Mouse (Mus musculus) splenic B cell, adult 2 months (primary cell): ENCODE data around the gene Git1.

Experiments used
- DNase-seq: peaks from one replicate; pipeline ENCODE4 v3.0.0-alpha.2; 2011; ENCODE audit warnings: low read depth, low spot score
- H3K27me3 ChIP-seq: 2 replicates; pipeline ENCODE4 v1.6.1; 2012; ENCODE audit warnings: mild to moderate bottlenecking, low read length, moderate library complexity, mixed read lengths; ENCODE audit not compliant: control insufficient read depth, poor library complexity, insufficient read depth, severe bottlenecking
- H3K36me3 ChIP-seq: 2 replicates; pipeline ENCODE4 v1.6.1; 2012; ENCODE audit warnings: mild to moderate bottlenecking, low read length, moderate library complexity, mixed read lengths; ENCODE audit not compliant: control insufficient read depth, poor library complexity, insufficient read depth, severe bottlenecking

The Git1 gene

DNA sequence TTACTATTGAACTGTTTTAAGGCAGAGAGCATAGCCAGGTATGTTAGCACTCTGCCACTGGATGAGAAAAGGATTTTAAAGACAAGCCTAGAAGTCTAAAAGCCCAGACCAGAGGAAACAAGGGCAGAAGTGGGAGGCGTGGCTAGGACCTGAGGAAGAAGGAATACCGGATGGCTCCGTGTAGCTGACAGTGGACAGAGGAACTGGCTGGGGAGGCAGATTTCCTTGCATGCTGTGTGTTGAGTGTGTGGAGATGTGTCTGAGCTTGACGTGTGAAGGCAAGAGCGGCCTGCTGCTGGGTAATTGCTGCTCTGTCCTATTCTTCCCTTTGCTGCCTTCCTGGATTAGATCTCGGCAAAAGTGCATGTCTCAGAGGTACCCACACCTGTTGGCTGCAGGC is 9.1 kb downstream of the Git1 start:
- H3K36me3 ChIP-seq = peaks cover 2% of the 10 kb centered on the region
- DNase-seq = no peak
- no peaks in the 10 kb centered on the region for H3K27me3 ChIP-seq

DNA sequence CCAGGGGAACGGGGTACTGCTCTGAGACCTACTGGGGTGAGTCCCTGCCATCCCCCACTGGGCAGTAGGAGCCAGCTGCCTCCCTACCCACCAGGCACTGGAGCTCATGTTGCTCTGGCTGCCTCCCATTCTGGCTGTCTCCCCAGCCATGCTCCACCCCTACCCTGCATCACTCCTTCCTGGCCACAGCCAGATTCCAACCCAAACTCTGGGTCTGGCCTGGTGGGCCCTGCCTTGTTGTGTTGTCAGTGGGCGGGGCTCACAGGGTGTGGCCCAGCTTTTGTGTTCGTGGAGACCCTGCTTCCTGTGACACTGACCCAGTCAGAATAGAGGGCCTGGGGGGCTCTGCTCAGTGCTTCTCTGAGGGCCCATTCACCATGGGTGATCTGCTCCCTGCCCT is 10.1 kb downstream of the Git1 start:
- no peaks in the 10 kb centered on the region for H3K27me3 ChIP-seq
- DNase-seq = no peak
- peaks cover 2% of the 10 kb centered on the region for H3K36me3 ChIP-seq

DNA sequence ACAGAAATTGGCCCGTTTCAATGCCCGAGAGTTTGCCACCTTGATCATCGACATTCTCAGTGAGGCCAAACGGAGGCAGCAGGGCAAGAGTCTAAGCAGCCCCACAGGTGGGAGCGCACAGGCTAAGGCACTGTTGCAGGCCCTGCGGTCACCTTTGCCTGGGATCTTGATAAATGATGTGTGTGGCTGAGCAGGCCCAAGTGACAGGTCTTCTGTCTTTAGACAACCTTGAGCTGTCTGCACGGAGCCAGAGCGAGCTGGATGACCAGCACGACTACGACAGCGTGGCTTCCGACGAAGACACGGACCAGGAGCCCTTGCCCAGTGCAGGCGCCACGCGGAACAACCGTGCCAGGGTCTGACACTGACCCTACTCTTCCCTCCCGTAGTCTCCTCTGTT is 11.0 kb downstream of the Git1 start:
- DNase-seq = no peak
- Histone ChIP-seq H3K27me3 (no peaks in the 10 kb centered on the region), H3K36me3 (peaks cover 2% of the 10 kb centered on the region)

DNA sequence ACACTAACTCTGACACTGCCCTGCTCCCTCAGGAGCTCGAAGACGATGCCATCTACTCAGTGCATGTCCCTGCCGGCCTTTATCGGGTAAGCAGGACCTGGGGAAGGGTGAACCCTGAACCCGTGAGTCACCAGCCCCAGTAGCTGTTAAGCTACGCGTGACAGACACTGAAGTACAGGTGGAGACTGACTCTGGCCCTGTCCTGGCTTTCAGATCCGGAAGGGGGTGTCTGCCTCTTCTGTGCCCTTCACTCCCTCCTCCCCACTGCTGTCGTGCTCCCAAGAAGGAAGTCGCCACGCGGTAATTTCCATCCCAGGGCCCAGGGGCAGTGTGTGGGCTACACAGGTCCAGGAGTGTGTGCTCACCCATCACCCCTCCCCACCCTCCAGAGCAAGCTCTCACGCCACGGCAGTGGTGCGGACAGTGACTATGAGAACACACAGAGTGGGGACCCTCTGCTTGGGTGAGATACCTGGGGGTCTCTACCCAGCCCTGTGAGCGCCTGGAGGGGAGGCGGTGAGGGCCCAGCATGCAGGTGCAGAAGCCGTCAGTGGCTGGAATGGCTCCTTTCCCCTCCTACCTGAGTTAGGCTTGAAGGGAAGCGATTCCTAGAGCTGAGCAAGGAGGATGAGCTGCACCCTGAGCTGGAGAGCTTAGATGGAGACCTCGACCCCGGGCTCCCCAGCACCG is 12.1 kb downstream of the Git1 start:
- peaks cover 2% of the 10 kb centered on the region for H3K36me3 ChIP-seq
- no peak for DNase-seq
- H3K27me3 ChIP-seq = no peaks in the 10 kb centered on the region

DNA sequence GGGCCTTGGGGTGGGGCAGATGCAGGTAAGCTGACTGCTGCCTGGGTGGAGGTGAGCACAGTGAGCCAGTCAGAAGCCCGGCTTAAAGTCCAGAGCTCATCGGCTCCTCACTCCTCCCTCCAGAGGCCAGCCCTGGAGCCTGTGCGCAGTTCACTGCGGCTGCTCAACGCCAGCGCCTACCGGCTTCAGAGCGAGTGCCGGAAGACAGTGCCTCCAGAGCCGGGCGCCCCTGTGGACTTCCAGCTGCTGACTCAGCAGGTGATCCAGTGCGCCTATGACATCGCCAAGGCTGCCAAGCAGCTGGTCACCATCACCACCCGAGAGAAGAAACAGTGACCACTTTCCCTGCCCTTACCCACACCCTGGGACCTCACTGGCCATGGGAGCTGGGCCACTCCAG is 12.9 kb downstream of the Git1 start:
- H3K36me3 ChIP-seq = peaks cover 2% of the 10 kb centered on the region
- no peaks in the 10 kb centered on the region for H3K27me3 ChIP-seq

DNA sequence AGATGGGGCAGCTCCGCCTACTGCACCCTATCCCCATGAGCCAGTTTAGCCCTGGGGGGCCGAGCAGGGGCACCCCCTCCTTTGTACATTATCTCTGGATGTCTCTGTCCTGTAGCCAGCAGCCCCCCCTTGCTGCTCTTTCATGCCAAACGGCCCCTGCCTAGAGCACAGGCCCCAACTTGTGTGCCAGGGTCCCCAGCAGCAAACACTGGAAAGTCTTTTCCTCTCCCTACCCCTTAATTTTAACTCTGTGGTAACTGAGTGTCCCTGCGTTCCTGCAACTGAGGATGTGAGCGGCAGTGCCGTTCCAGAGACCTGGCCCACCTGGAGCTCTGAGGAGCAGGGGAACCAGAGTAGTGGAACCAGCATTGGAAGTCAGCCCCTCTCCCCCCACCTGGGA is 13.6 kb downstream of the Git1 start:
- Histone ChIP-seq H3K27me3 (no peaks in the 10 kb centered on the region), H3K36me3 (peaks cover 2% of the 10 kb centered on the region)
- no peak for DNase-seq

More for the DNA sequence above, 12.9 kb downstream of the Git1 start:
- DNase-seq = no peak

DNA sequence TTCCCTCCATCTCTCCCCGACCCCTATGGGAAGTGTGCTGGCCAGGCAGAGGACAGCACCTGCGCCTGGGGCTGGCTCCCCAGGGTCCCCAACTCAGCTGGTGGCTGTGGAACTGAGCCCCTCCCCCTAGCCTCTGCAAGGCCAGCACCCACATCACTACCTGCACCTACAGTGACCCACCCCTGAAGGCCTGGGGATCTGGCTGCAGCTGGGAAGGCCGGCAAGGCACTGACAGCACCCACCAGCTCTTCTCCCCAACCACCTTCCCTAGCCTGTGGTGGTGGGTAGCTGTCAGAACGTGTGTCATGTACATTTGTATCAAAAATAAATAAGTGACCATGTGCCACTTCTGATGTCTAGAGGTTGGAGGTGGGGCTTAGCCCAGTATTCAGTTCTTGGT is 14.1 kb downstream of the Git1 start:
- DNase-seq = no peak
- H3K27me3 ChIP-seq = no peaks in the 10 kb centered on the region

DNA sequence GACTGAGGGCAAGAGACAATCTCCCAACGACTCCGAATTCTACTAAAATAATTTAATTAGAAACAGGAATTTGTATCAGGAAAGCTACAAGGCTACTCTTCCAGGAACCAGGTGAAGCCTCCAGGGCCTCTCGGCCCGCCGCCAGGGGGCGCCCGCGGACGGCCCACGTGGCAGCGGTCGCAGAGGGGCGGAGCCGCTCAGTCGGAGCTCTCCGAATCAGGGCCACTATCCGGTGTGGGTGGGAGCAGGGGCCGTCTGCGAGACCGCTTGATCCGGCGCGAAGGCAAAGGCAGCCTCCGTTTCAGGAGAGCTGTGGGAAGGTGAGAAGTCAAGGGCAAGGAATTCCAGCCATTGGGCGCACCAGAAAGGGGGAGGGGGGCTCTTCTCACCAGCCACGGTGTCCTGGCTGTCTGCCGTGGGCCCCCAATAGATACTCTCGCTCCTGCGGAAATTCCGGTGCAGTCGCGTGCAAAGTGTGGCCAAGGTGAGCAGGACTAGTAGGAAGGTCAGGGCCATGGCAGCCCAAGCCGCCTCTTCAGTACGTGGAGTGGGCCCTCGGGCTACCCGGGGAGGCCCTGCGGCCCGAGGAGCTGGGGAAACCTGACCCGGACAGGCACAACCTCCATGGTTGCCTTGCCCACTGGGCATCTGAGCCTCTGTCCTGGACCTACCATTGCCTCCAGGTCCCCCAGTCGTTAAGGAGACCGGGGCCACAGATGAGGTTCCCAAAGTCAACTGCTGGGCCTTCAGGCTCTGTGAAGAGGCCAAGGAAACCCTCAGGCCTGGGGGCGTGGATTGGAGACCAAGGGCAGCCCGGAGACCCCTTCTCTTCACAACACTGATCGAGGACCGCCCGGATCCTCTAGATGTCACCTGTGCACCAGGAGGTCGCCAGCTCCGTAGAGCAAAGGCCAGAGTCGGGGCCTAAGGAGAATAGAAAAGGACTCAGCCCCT is 15.0 kb downstream of the Git1 start:
- Histone ChIP-seq H3K36me3 (peaks cover 2% of the 10 kb centered on the region), H3K27me3 (no peaks in the 10 kb centered on the region)
- peak; percentile 89 for DNase-seq

More for the DNA sequence above, 14.1 kb downstream of the Git1 start:
- H3K36me3 ChIP-seq = peaks cover 2% of the 10 kb centered on the region

DNA sequence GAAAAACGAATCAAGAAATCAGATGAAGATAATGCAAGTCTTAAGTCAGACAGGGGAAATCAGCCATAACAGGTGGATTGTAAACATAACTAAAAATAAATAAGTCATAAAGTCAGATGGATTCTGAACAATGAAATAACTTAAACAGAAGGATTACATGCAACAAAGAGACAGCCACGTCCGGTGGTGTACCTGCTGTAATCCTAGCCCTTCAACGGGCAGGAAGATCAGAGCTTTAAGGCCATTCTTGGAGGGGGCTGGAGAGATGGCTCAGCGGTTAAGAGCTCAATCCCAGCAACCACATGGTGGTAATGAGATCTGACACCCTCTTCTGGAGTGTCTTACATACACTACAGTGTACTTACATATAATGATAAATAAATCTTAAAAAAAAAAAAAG is 18.0 kb downstream of the Git1 start:
- no peaks in the 10 kb centered on the region for H3K27me3 ChIP-seq
- H3K36me3 ChIP-seq = no peaks in the 10 kb centered on the region; the same call in none of the 2 replicates
- no peak for DNase-seq

DNA sequence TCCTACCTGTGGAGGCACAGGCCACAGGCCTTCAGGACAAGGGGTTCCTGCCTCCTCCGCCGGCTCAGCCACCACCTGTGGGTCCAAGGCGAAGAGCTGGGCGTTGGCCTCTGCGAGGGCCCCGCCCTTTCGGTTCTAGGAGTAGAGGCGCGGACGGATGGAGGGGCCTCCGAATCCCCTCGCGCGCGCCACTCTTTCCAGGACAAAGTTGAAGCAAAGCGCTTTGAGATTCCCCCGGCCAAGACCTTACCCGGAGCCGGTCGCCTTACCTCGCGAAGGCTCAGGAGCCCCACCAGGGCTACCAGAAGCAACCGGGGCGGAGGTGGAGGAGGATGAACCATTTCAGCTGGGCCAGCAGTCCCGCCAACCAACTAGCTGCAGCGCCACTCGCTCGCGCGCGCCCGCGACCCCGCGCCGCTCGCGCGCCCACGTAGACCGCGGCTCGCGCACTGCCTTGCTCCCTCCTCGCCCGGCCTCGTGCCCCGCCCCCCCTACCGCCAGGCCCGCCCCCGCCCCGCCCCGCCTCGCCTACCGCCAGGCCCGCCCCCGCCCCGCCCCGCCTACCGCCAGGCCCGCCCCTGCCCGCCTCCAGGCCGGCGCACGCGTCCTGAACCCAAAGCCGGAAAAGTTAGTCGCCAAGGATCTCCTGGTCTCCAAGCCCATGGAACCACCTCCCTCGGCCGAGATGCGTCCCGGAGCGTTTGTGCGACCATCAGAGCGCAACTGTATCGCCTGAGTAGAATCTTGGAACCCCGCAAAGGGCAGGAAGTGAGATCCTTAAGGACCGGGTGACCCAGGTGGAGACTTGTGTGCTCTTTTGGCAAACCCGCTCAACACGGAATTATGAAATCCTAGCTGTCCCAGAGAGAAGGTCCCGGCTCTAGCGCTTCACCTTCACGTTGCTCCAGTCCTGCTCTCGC is 19.8 kb downstream of the Git1 start:
- Histone ChIP-seq H3K27me3 (no peaks in the 10 kb centered on the region), H3K36me3 (no peaks in the 10 kb centered on the region)
- peak; percentile 91 for DNase-seq

DNA sequence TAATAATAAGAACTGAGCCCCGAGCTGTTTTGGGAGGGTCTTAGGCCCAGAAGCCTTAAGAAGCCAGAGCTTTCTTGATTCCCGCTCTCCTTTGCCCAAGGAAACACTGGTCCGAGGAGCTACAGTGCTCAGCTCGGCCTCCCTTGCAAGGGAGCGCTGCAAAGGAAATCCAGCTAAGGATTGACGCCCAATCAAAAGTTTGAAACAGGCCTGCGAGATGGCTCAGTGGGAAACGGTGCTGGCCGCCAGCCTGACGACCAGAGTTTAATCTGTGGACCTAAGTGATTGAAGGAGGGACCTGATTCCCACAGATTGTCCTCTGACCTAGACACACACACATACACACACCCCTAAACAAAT is 20.4 kb downstream of the Git1 start:
- no peaks in the 10 kb centered on the region for H3K36me3 ChIP-seq
- no peaks in the 10 kb centered on the region for H3K27me3 ChIP-seq
- no peak for DNase-seq

DNA sequence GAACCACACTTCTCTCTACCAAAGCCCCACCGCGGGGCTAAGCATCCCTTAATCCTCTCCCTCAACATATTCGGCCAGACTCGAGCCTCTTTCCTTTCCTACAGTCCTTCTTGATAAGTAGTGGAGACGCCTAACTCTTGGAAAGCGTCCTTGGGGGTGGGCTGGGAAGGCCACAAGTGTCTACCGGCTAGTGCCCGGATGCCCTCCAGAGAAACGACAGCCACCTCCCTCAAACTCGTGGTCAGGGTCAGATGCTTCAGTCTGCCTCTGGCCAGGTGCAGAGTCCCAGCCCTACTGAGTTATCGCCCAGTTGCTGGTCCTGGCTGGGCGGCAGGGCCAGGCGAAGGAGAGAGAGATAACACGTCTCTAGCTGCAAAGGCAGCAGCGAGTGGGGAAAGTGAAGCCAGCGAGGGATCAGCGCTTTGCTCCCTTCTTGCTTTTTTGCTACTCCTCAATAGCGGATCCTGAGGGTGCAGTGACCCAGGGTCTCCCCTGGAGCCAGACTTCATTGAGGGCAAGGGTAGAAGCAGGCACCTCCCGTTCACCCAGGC is 21.0 kb downstream of the Git1 start:
- H3K27me3 ChIP-seq = no peaks in the 10 kb centered on the region
- peak; percentile 31 for DNase-seq

DNA sequence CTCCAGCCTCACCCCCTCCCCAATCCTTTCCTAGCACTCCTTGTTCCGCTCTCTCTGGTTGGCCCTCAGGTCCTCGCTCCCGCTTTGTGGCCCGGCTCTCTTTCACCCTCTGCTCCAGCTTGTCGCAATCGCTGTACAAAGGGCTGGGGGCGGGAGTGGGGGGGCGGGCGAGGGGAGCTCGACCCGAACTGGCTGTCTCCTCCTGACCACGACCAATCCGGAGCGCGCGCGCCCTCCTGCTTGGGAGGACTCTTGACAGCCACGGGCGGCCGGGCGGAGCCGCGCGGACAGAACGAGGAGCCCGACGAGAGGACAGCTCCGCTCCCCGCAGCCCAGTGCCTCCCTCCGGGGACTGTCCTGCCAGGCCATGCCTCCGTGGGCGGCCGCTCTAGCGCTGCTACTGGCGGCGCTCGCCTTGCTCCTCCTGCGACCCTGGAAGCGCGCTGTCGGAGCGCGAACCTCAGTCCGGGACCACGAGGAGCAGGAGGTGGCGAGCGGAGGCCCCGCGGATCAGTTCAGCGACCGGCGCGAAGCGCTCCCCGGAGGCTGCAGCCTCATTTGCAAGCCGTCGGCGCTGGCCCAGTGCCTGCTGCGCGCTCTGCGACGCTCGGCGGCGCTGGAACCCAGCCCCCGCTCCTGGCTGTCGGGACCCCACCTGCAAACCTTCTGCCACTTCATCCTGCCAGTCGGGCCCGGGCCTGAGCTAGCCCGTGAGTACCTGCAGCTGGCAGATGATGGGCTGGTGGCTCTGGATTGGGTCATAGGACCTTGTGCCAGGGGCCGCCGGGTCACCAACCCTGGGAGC is 21.7 kb downstream of the Git1 start, which contains the start of gene Abhd15:
Gene Abhd15 (plus strand): TSS at position 290 of the 805 bp plus-strand sequence.
- DNase-seq = peak; percentile 67
- H3K36me3 ChIP-seq = no peaks in the 10 kb centered on the region
- no peaks in the 10 kb centered on the region for H3K27me3 ChIP-seq

More for the DNA sequence above, 21.0 kb downstream of the Git1 start:
- no peaks in the 10 kb centered on the region for H3K36me3 ChIP-seq
